Mouse (Mus musculus): ENCODE measurements around the gene Gm4131.

GRCm38 (mm10) chr14:62446385-62447213, 120.1 kb downstream of the Gm4131 start:
- TF ChIP-seq CTCF (IDR thresholded peaks at IDR 0.05; ENCODE audit: low read depth) (no peak), EP300 (optimal IDR thresholded peaks at IDR 0.05) (no peak)

All from stomach, postnatal 0 days (tissue).